Mouse (Mus musculus) kidney, adult 2 months (tissue): Measurements from ENCODE around the gene Tmem30a.

Experiments
- CTCF ChIP-seq: fragments of 200-500 bp; conservative IDR thresholded peaks from 2 replicates; pipeline ENCODE4 v1.5.1; 2011; ENCODE audit warnings: low read depth, mild to moderate bottlenecking, control low read depth, low read length, moderate library complexity, mixed read lengths; ENCODE audit not compliant: insufficient read depth, insufficient read length
- POLR2A ChIP-seq: fragments of 200-500 bp; IDR thresholded peaks from one replicate; pipeline ENCODE4 v1.6.1; 2011; ENCODE audit warnings: low read depth, low read length, control low read depth

- TF ChIP-seq CTCF (no peak), POLR2A (no peak)
Observed at GRCm38 (mm10) chr9:79796461-79797135, 3.3 kb upstream of the Tmem30a start.
